Mouse (Mus musculus): ENCODE data around the gene Olfr106-ps.

Gene Olfr106-ps

DNA sequence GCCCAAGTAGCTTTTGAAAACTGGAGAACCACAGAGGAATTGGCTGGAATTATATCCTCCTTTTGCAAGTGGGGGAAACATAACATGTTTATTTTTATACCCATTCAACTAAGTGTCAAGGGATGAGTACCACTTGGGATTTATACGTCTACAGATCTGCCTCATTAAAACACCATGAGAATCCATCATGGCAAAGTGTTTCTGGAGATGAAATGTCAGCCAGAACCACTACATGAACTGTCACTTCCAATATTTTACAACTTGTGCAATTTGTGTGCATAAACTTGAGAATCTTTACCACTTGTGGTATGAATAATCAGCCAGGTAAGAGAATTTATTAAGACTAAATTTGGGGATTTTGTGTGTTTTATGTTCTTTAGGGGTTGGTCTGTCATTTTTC lies at the start of gene Olfr106-ps:
Gene Olfr106-ps (plus strand): TSS at position 301 of the 400 bp plus-strand sequence.
- no peak for DNase-seq (ENCODE audit: low read depth)

DNA sequence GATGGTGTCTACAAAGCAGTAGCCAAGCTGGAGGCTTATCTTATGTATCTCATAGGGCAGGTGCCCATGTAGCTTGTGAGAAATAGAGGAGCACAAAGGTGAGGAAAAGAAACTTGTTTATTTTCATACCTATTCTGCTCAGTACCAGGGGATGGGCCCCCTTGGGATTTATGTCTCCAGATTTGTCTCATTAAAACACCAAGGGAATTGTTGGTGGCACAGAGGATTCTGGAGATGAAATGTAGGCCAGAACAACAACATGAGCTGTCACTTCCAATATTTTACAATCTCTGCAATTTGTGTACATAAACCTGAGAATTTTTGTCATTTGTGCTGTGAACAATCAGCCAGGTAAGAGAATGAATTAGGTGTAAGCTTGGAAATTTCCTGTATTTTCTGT lies 30.9 kb upstream of the Olfr106-ps start, which contains the start of gene Olfr104-ps:
Gene Olfr104-ps (plus strand): TSS at position 301 of the 400 bp plus-strand sequence.
- no peak for DNase-seq (ENCODE audit: low read depth)

DNA sequence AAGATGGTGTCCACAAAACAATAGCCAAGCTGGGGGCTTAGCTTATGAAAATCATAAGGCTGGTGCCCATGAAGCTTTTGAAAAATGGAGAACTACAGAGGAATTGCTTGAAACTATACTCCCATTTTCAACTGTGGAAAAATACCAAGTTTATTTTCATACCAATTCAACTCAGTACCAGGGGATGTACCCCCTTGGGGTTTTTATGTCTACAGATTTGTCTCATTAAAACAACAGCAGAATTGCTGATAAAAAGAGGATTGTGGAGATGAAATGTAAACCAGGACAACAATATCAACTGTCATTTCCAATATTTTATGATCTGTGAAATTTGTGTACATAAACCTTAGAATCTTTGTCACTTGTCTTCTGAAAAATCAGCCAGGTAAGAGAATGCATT lies 11.5 kb upstream of the Olfr106-ps start, which contains the start of gene Olfr105-ps:
Gene Olfr105-ps (plus strand): TSS at position 301 of the 400 bp plus-strand sequence.
- DNase-seq (ENCODE audit: low read depth) = no peak

DNA sequence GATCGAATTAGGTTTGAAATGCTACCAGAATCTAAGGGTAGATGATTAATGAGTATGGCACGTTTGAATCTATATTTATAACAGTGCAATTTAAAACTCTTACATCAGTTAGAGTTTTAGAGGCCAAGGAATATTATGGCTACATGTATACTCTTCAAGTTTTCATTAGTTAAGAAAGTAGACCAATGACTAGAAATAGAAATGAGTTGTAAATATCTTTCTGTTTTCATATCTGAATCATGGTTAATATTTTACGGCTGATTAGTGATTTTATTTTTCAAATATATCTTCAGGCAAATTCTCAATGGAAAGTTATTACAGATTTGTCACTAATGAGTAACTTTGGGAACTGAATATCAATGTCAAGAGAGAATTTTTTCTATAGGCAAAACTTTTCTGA lies 8.7 kb downstream of the Olfr106-ps start, which contains the start of gene Olfr107:
Gene Olfr107 (plus strand): TSS at position 301 of the 400 bp plus-strand sequence.
- DNase-seq (ENCODE audit: low read depth) = no peak

DNA sequence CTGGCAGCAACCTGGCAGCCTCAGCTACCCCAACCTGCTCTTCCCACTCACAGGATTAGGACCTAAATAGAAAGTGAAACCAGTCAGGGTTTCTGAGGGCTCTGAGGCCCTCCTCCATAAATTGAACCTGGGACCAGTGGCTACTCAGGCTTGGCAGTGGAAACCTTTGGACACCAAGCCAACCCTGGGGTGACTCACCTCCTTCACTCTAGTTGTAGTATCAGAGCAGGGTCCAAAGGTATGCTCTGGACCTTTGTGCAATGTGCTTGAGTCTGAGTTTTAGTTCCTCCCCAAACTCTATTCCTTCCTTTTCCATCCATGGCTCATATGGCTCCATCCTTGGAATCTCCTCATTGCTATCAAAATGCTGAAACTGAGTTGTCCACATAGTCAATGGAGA lies 23.2 kb downstream of the Olfr106-ps start:
- no peak for DNase-seq (ENCODE audit: low read depth)

DNA sequence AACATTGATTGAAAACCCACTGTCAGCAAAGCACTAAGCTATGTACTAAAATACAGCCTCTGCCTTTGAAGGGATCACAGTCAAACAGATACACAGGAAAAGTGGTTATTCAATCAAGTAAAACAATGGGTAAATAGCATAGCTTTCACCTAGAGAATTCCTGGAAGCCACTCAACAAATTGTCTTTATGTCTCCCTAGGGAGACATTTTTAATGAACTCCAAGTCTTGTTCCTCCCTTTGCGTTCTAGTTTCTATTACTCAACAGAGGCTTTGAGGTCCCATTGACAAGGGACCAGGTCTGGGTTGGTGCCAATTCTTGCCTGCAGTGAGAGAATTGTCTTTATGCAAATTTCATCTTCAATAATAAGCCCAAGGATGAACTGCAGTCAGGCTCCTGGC lies 55.0 kb downstream of the Olfr106-ps start, which contains the start of gene Olfr108:
Gene Olfr108 (plus strand): TSS at position 301 of the 400 bp plus-strand sequence.
- DNase-seq (ENCODE audit: low read depth) = no peak

Data from c-Kit-positive CD71-negative TER-119-negative erythroid progenitor cells, embryonic 14.5 days (primary cell).